Mouse (Mus musculus): ENCODE results near the gene Agpat4. TPM values are rescaled to one million over a fixed set of nuclear protein-coding genes. Genes with fewer than 3 reads are reported as not detected.
"Not testable (repeated sequence)": the region's sequence is repeated elsewhere in the genome, so short reads cannot be mapped to it uniquely, and the experiment has no call there.

The Agpat4 gene
- total RNA-seq, 2 experiments from 2014 or later, result 70.3 to 73.9 TPM

GRCm38 (mm10) chr17:12221926-12222325, 103.4 kb downstream of the Agpat4 start:
- DNase-seq (ENCODE audit: low spot score in 2 of 2), result no peak

- DNase-seq (ENCODE audit: low spot score in 2 of 2), result no peak
Observed at GRCm38 (mm10) chr17:12223682-12224081, 105.2 kb downstream of the Agpat4 start.

GRCm38 (mm10) chr17:12224145-12224544, 105.6 kb downstream of the Agpat4 start:
- DNase-seq (ENCODE audit: low spot score in 2 of 2), result no peak

GRCm38 (mm10) chr17:12224551-12224950, 106.0 kb downstream of the Agpat4 start:
- not testable (repeated sequence) for DNase-seq (ENCODE audit: low spot score in 2 of 2)

GRCm38 (mm10) chr17:12225227-12225626, 106.7 kb downstream of the Agpat4 start:
- DNase-seq (ENCODE audit: low spot score in 2 of 2), result no peak

- DNase-seq (ENCODE audit: low spot score in 2 of 2), result no peak
Observed at GRCm38 (mm10) chr17:12226551-12226950, 108.0 kb downstream of the Agpat4 start.

- DNase-seq (ENCODE audit: low spot score in 2 of 2), result no peak
Observed at GRCm38 (mm10) chr17:12228001-12228400, 109.5 kb downstream of the Agpat4 start.

- no peak for DNase-seq (ENCODE audit: low spot score in 2 of 2)
Observed at GRCm38 (mm10) chr17:12228471-12228870, 110.0 kb downstream of the Agpat4 start.

- DNase-seq (ENCODE audit: low spot score in 2 of 2), result no peak
Observed at GRCm38 (mm10) chr17:12229756-12230155, 111.3 kb downstream of the Agpat4 start.

GRCm38 (mm10) chr17:12230167-12230566, 111.7 kb downstream of the Agpat4 start:
- no peak for DNase-seq (ENCODE audit: low spot score in 2 of 2)

- no peak for DNase-seq (ENCODE audit: low spot score in 2 of 2)
Observed at GRCm38 (mm10) chr17:12231087-12231486, 112.6 kb downstream of the Agpat4 start.

GRCm38 (mm10) chr17:12232724-12233123, 114.2 kb downstream of the Agpat4 start:
- no peak for DNase-seq (ENCODE audit: low spot score in 2 of 2)

- no peak for DNase-seq (ENCODE audit: low spot score in 2 of 2)
Observed at GRCm38 (mm10) chr17:12240701-12241100, 122.2 kb downstream of the Agpat4 start.

GRCm38 (mm10) chr17:12249783-12250504, 131.4 kb downstream of the Agpat4 start:
- DNase-seq (ENCODE audit: low spot score in 2 of 2), result peak in 1 of 2 experiments; percentile 40

GRCm38 (mm10) chr17:12250581-12250980, 132.1 kb downstream of the Agpat4 start:
- DNase-seq (ENCODE audit: low spot score in 2 of 2), result no peak

GRCm38 (mm10) chr17:12256142-12256541, 137.6 kb downstream of the Agpat4 start:
- DNase-seq (ENCODE audit: low spot score in 2 of 2), result no peak

GRCm38 (mm10) chr17:12258517-12258916, 140.0 kb downstream of the Agpat4 start:
- DNase-seq (ENCODE audit: low spot score in 2 of 2), result no peak

GRCm38 (mm10) chr17:12259957-12260356, 141.5 kb downstream of the Agpat4 start:
- DNase-seq (ENCODE audit: low spot score in 2 of 2), result no peak

GRCm38 (mm10) chr17:12261376-12261775, 142.9 kb downstream of the Agpat4 start:
- DNase-seq (ENCODE audit: low spot score in 2 of 2), result no peak

GRCm38 (mm10) chr17:12261887-12262286, 143.4 kb downstream of the Agpat4 start:
- DNase-seq (ENCODE audit: low spot score in 2 of 2), result no peak

GRCm38 (mm10) chr17:12262851-12263250, 144.3 kb downstream of the Agpat4 start:
- DNase-seq (ENCODE audit: low spot score in 2 of 2), result no peak

- no peak for DNase-seq (ENCODE audit: low spot score in 2 of 2)
Observed at GRCm38 (mm10) chr17:12263787-12264186, 145.3 kb downstream of the Agpat4 start.

- no peak for DNase-seq (ENCODE audit: low spot score in 2 of 2)
Observed at GRCm38 (mm10) chr17:12264293-12264692, 145.8 kb downstream of the Agpat4 start.

Measured in layer of hippocampus, postnatal 14 days (tissue).